35 mouse cellular contexts compared by ENCODE assay signal in genomic region chr19:40607676-40608075, GRCm38 (mm10).
"Had no signal": no experiment of that assay in that cellular context is flagged by ENCODE, and none has a peak within 500 bp of the region (broad histone marks: within the 10 kb centered on the region; RNA-seq: fewer than 3 reads in every experiment).

No protein-coding gene starts in this region.

- DNase-seq: heart, postnatal 10 days; heart, postnatal 14 days; heart, postnatal 36 days; heart, postnatal 4 days; kidney, adult 11 months; kidney, adult 18-20 months; kidney, adult 2 months; kidney, adult 8-10 months; kidney, adult 9 months; kidney, postnatal 10 days; kidney, postnatal 14 days; kidney, postnatal 25 days; kidney, postnatal 36 days; kidney, postnatal 4 days; layer of hippocampus, adult 9-11 months; layer of hippocampus, postnatal 36 days had no signal

- H3K9me3 ChIP-seq: heart, embryonic 12.5 days; heart, embryonic 13.5 days; heart, embryonic 15.5 days; hindbrain, embryonic 10.5 days; hindbrain, embryonic 12.5 days; hindbrain, embryonic 13.5 days; hindbrain, embryonic 15.5 days; intestine, embryonic 15.5 days; kidney, embryonic 15.5 days had no signal

- H3K27me3 ChIP-seq: heart, embryonic 12.5 days; heart, embryonic 13.5 days; heart, embryonic 15.5 days; hindbrain, embryonic 12.5 days; hindbrain, embryonic 13.5 days; hindbrain, embryonic 15.5 days; intestine, embryonic 15.5 days; kidney, embryonic 15.5 days had no signal

- H3K9ac ChIP-seq: heart, embryonic 12.5 days; heart, embryonic 13.5 days; heart, embryonic 15.5 days; hindbrain, embryonic 12.5 days; hindbrain, embryonic 13.5 days; hindbrain, embryonic 14.5 days; hindbrain, embryonic 15.5 days; intestine, embryonic 15.5 days; kidney, embryonic 15.5 days had no signal

- ATAC-seq: hindbrain, embryonic 16.5 days; hindbrain, postnatal 0 days; inflammation-experienced regulatory T-cells, adult 6 months; intestine, embryonic 15.5 days; intestine, embryonic 16.5 days; intestine, postnatal 0 days had no signal

- H3K4me3 ChIP-seq: heart, embryonic 12.5 days; heart, embryonic 13.5 days; heart, embryonic 15.5 days; hindbrain, embryonic 10.5 days; hindbrain, embryonic 12.5 days; hindbrain, embryonic 13.5 days; hindbrain, embryonic 15.5 days; intestine, embryonic 15.5 days; kidney, embryonic 15.5 days; layer of hippocampus, adult 2 months; left cerebral cortex, adult 2 months had no signal

- H3K27ac ChIP-seq: heart, embryonic 13.5 days; heart, embryonic 15.5 days; hindbrain, embryonic 10.5 days; hindbrain, embryonic 12.5 days; hindbrain, embryonic 13.5 days; hindbrain, embryonic 14.5 days; hindbrain, embryonic 15.5 days; hindbrain, postnatal 0 days; intestine, embryonic 15.5 days; kidney, embryonic 15.5 days; kidney, postnatal 0 days; layer of hippocampus, adult 2 months; left cerebral cortex, adult 2 months had no signal

- H3K4me2 ChIP-seq: heart, embryonic 11.5 days; heart, embryonic 12.5 days; heart, embryonic 13.5 days; heart, embryonic 15.5 days; hindbrain, embryonic 12.5 days; hindbrain, embryonic 13.5 days; hindbrain, embryonic 14.5 days; hindbrain, embryonic 15.5 days; intestine, embryonic 15.5 days; kidney, embryonic 15.5 days had no signal
